Mouse (Mus musculus): Measurements from ENCODE around the gene Olfr523. TPM values are rescaled to one million over a fixed set of nuclear protein-coding genes. Genes with fewer than 3 reads are reported as not detected.

The Olfr523 gene
- not detected for total RNA-seq (2023)

DNA sequence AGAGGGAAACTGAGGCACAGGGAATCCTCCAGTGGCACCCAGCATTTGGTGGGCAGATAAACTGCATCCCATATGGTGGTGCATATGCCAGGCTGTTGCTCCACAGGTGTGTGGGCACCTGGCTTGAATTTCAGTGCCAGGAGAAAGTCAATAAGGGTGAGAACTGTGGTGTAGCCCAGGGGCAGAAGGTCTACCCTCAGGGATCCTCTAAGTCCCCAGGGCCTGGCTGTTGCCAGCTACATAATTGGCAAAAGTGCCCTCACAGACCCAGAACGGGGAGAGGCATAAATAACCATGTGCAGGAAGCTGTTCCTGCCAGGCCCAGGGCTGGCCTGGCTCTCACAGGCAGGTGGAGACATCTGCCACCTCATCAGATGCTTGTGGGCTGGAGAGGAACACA lies at the start of gene Olfr523:
Olfr523 (plus strand) TSS at position 282 of the 400 bp plus-strand sequence.

DNA sequence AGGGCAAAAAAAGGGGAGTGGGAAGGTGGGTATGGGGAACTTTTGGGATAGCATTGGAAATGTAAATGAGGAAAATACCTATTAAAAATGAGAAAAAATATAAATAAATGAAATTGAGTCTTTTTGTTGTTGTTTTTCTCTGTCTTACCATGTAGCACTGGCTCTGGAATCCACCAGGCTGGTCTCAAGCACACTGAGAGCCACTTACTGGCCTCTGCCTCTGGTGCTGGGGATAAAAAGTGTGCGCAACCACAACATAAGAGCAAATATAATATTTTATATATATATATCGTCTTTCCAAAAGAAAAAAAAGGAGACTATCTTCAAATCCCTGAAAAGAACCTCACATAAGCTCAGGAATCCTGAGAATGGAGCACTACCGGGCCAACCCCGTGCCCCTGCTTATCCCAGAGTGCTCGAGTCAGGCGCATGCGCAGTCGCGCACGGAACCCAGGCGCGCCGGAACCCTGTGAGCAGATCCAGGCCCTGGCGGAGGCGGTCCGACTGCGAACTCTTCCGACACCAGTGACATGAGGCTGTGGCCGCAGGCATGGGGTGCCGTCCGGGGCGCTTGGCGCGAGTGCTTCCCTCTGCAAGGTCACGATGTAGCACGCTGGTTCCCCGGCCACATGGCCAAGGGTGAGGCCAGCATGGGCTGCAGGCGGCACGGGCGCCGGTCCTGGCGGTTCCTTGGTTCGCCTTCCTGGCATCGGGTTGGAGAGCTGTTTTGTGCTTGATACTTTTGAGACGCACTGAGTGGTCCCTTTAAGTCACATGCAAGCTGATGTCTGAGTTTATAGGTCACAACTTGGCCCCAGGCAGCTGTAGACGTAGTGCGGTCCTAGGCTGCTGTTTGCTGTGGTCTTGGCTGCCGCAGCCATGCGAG lies 35.6 kb upstream of the Olfr523 start, which contains the start of gene Mtg1:
Mtg1 (plus strand) TSS at position 430 of the 886 bp plus-strand sequence.

DNA sequence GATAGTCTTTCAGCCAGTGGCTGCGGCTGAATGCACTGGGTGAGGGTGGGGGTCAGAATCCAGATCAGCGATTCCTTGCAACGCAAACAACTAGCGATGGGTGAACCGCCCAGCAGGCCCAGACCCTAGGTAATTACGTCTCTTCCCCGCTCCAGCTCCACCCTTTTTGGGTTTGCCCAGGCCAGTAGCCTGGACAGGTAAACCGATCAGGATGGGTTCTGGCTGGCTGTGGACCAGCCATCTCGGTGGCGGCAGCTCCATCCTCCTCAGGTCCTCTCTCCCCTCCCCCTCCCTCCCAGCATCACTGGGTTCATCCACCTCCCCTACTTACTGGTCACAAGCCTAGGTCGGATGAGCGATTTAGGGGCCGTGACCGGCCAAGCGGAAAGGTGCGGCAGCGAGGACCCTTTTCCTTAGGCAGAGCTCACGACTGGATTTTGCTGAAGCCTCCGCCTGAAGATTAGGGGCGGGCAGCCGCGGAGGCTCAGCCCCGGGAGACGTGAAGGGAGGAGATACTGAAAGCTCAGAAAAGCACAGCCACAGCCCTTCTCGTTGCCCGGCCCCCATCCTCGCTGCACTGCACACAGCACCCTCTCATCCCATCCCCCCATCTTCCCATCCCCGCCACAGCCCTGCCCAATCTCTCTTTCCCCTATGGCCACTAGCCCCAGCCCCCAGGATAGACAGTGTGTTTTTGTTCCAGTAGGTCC lies 18.6 kb upstream of the Olfr523 start, which contains the start of gene Sprn:
Sprn (minus strand) TSS at position 660 of the 710 bp plus-strand sequence.

DNA sequence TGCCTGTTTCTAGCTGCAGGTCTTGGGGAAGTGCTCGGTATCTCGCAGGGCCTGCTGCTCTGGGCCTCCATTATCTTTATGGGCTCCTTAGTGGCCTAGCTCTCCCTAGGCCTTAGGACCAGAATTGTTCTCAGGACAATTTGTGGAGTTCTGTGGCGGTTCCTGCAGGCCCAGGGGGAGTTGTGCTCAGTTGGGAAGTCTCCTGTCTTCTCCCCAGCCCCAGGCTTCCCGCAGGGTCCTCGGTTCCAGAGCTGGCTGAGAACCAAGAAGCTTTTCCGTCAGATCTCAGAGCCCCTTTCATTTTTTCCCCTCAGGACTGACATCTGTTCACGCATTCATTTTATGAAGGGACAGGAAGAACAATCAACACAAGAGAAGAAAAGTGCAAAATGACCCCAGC lies 8.4 kb upstream of the Olfr523 start, which contains the start of gene Olfr522:
Olfr522 (minus strand) TSS at position 101 of the 400 bp plus-strand sequence.

DNA sequence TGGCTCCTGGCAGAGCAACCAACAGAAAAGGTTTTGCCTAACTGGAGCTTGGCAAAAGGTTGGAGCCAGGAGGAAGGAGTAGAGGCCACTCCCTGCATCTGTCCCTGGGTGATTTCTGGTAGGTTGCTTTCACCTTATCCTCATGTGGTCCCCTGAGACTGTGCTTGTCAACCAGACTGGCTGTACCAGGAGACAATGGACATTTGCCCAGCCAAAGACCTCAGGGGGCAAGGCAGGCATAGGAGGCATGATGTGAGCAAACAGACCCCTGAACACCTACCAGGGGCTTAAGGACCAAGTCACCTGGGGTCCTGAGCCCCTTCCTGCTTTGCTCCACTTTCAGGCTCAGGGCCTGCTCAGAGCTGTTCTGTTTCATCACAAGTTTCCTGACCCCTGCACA lies 32.8 kb downstream of the Olfr523 start, which contains the start of gene Olfr524:
Olfr524 (minus strand) TSS at position 101 of the 400 bp plus-strand sequence.

DNA sequence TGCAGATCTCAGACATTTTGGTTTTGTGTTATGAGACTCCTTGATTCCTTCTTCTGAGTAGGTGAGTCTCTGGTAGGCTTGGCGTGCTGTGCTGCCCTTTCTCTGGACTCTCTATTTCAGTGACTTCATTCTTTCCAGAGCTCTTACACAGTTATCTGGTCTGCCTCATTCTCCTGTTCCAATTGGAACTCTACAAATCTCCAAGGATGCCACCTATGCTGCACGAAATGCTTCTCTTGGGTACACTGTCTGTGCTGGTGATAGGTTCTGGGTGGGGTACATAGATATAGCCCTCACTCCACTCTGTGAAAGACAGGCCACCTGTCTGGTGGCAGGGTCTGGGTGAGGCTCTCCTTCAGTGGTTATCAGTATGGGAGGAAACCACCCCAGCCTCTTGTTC lies 45.0 kb downstream of the Olfr523 start, which contains the start of gene Cd163l1:
Cd163l1 (plus strand) TSS at position 301 of the 400 bp plus-strand sequence.

Other genes starting within 250 kb of the Olfr523 start
- not detected for gene Utf1, start 229.4 kb upstream of the Olfr523 start, total RNA-seq (2023)
- 1 to 10 TPM; 5.6 to 7.0 TPM for gene 6430531B16Rik, start 194.5 kb upstream of the Olfr523 start, total RNA-seq (2023)
- gene Adam8, start 180.7 kb upstream of the Olfr523 start, total RNA-seq (2023), result 100 to 1,000 TPM; 883 to 884 TPM
- 10 to 100 TPM; 15.7 to 17.0 TPM for gene Zfp511, start 136.8 kb upstream of the Olfr523 start, total RNA-seq (2023)
- 10 to 100 TPM; 23.3 to 28.3 TPM for gene Tubgcp2, start 136.5 kb upstream of the Olfr523 start, total RNA-seq (2023)
- gene Msx3, start 124.1 kb upstream of the Olfr523 start, total RNA-seq (2023), result not detected
- not detected for gene Caly, start 90.7 kb upstream of the Olfr523 start, total RNA-seq (2023)
- not detected for gene Prap1, start 79.8 kb upstream of the Olfr523 start, total RNA-seq (2023)
- 1 to 10 TPM; 5.9 to 8.1 TPM for gene Fuom, start 70.8 kb upstream of the Olfr523 start, total RNA-seq (2023)
- gene Paox, start 57.4 kb upstream of the Olfr523 start, total RNA-seq (2023), result 10 to 100 TPM in 1 of 2 experiments, 1 to 10 TPM in 1; 7.2 to 13.3 TPM
- gene Echs1, start 56.7 kb upstream of the Olfr523 start, total RNA-seq (2023), result 10 to 100 TPM; 29.6 to 38.5 TPM
- 1 to 10 TPM; 5.6 to 6.4 TPM for gene Mtg1, start 35.7 kb upstream of the Olfr523 start, total RNA-seq (2023)
- gene Sprn, start 18.3 kb upstream of the Olfr523 start, total RNA-seq (2023), result not detected
- gene Olfr522, start 8.5 kb upstream of the Olfr523 start, total RNA-seq (2023), result not detected
- gene Olfr524, start 32.7 kb downstream of the Olfr523 start, total RNA-seq (2023), result not detected
- not detected for gene Cd163l1, start 45.0 kb downstream of the Olfr523 start, total RNA-seq (2023)
- under 1 TPM in 1 of 2 experiments, not detected in 1; 0.11 TPM for gene 5830411N06Rik, start 74.1 kb downstream of the Olfr523 start, total RNA-seq (2023)
- gene Olfr525, start 147.6 kb downstream of the Olfr523 start, total RNA-seq (2023), result not detected
- gene Olfr527, start 160.8 kb downstream of the Olfr523 start, total RNA-seq (2023), result not detected
- not detected for gene Olfr60, start 188.5 kb downstream of the Olfr523 start, total RNA-seq (2023)
- gene Olfr530, start 203.1 kb downstream of the Olfr523 start, total RNA-seq (2023), result not detected
- gene Olfr531, start 229.7 kb downstream of the Olfr523 start, total RNA-seq (2023), result not detected
- not detected for gene Olfr532, start 248.4 kb downstream of the Olfr523 start, total RNA-seq (2023)